Mouse (Mus musculus): ENCODE data around the gene Ptpru. TPM values are rescaled to one million over a fixed set of nuclear protein-coding genes. Genes with fewer than 3 reads are reported as not detected.

Ptpru gene
- polyA plus RNA-seq, 1 experiment from 2014 or later, result 2.6 TPM

- no peak overlapping the region for H3K4me2 ChIP-seq (ENCODE audit: low read depth, low read length)
- no peaks in the 10 kb centered on the region for H3K9me3 ChIP-seq (ENCODE audit: low read length)
- WGBS (ENCODE audit: insufficient replicate concordance), result 86% methylated on average over 7 of the region's 7 CpGs
Observed at GRCm38 (mm10) chr4:131763911-131764310, 74.2 kb downstream of the Ptpru start.

GRCm38 (mm10) chr4:131763479-131763878 lies 74.6 kb downstream of the Ptpru start:
- Histone ChIP-seq H3K9me3 (ENCODE audit: low read length) (no peaks in the 10 kb centered on the region), H3K4me2 (ENCODE audit: low read depth, low read length) (no peak overlapping the region), H3K36me3 (replicated peaks; ENCODE audit: insufficient read depth, low read length) (no peaks in the 10 kb centered on the region), H3K27ac (ENCODE audit: low read depth) (no peak overlapping the region), H3K4me3 (ENCODE audit: low read depth, low read length) (no peak overlapping the region), H3K9ac (replicated peaks) (no peak overlapping the region), H3K4me1 (ENCODE audit: insufficient read depth) (no peaks in the 10 kb centered on the region), H3K27me3 (ENCODE audit: insufficient read depth, low read length) (no peaks in the 10 kb centered on the region)
- ATAC-seq, result no peak
- 51% methylated on average over 3 of the region's 3 CpGs for WGBS (ENCODE audit: insufficient replicate concordance)
- DNase-seq, result no peak
- TF ChIP-seq CTCF (IDR thresholded peaks at IDR 0.05; ENCODE audit: low read depth) (peak; percentile 49), EP300 (IDR thresholded peaks at IDR 0.05; ENCODE audit: low read depth) (no peak)

More at GRCm38 (mm10) chr4:131763911-131764310, 74.2 kb downstream of the Ptpru start:
- DNase-seq (no peak), ATAC-seq (no peak)
- H3K9ac ChIP-seq (replicated peaks), result no peak overlapping the region
- TF ChIP-seq CTCF (IDR thresholded peaks at IDR 0.05; ENCODE audit: low read depth) (no peak), EP300 (IDR thresholded peaks at IDR 0.05; ENCODE audit: low read depth) (no peak)
- no peaks in the 10 kb centered on the region for H3K27me3 ChIP-seq (ENCODE audit: insufficient read depth, low read length)
- no peaks in the 10 kb centered on the region for H3K36me3 ChIP-seq (replicated peaks; ENCODE audit: insufficient read depth, low read length)
- no peaks in the 10 kb centered on the region for H3K4me1 ChIP-seq (ENCODE audit: insufficient read depth)
- H3K27ac ChIP-seq (ENCODE audit: low read depth), result no peak overlapping the region
- no peak overlapping the region for H3K4me3 ChIP-seq (ENCODE audit: low read depth, low read length)

- Histone ChIP-seq H3K36me3 (replicated peaks; ENCODE audit: insufficient read depth, low read length) (no peaks in the 10 kb centered on the region), H3K9me3 (ENCODE audit: low read length) (no peaks in the 10 kb centered on the region), H3K4me2 (ENCODE audit: low read depth, low read length) (no peak overlapping the region), H3K4me1 (ENCODE audit: insufficient read depth) (no peaks in the 10 kb centered on the region), H3K9ac (replicated peaks) (no peak overlapping the region), H3K27me3 (ENCODE audit: insufficient read depth, low read length) (no peaks in the 10 kb centered on the region), H3K4me3 (ENCODE audit: low read depth, low read length) (no peak overlapping the region), H3K27ac (ENCODE audit: low read depth) (no peak overlapping the region)
- 69% methylated on average over 8 of the region's 8 CpGs for WGBS (ENCODE audit: insufficient replicate concordance)
- ATAC-seq (no peak), DNase-seq (no peak)
- no peak for TF ChIP-seq CTCF (IDR thresholded peaks at IDR 0.05; ENCODE audit: low read depth)
Observed at GRCm38 (mm10) chr4:131762211-131762784, 75.8 kb downstream of the Ptpru start.

GRCm38 (mm10) chr4:131752204-131752837 lies 85.8 kb downstream of the Ptpru start:
- ATAC-seq (no peak), DNase-seq (no peak)
- no peak overlapping the region for H3K4me2 ChIP-seq (ENCODE audit: low read depth, low read length)
- TF ChIP-seq CTCF (IDR thresholded peaks at IDR 0.05; ENCODE audit: low read depth) (no peak), EP300 (IDR thresholded peaks at IDR 0.05; ENCODE audit: low read depth) (no peak)
- H3K4me1 ChIP-seq (ENCODE audit: insufficient read depth), result no peaks in the 10 kb centered on the region
- H3K9ac ChIP-seq (replicated peaks), result no peak overlapping the region
- H3K4me3 ChIP-seq (ENCODE audit: low read depth, low read length), result no peak overlapping the region
- no peak overlapping the region for H3K27ac ChIP-seq (ENCODE audit: low read depth)
- H3K27me3 ChIP-seq (ENCODE audit: insufficient read depth, low read length), result no peaks in the 10 kb centered on the region
- 50% methylated on average over 10 of the region's 10 CpGs for WGBS (ENCODE audit: insufficient replicate concordance)
- H3K36me3 ChIP-seq (replicated peaks; ENCODE audit: insufficient read depth, low read length), result no peaks in the 10 kb centered on the region
- no peaks in the 10 kb centered on the region for H3K9me3 ChIP-seq (ENCODE audit: low read length)

- H3K36me3 ChIP-seq (replicated peaks; ENCODE audit: insufficient read depth, low read length), result no peaks in the 10 kb centered on the region
- no peak overlapping the region for H3K4me2 ChIP-seq (ENCODE audit: low read depth, low read length)
- TF ChIP-seq CTCF (IDR thresholded peaks at IDR 0.05; ENCODE audit: low read depth) (no peak), EP300 (IDR thresholded peaks at IDR 0.05; ENCODE audit: low read depth) (no peak)
- DNase-seq, result no peak
- H3K9me3 ChIP-seq (ENCODE audit: low read length), result no peaks in the 10 kb centered on the region
- no peak for ATAC-seq
- H3K4me1 ChIP-seq (ENCODE audit: insufficient read depth), result no peaks in the 10 kb centered on the region
- no peak overlapping the region for H3K9ac ChIP-seq (replicated peaks)
- no peak overlapping the region for H3K4me3 ChIP-seq (ENCODE audit: low read depth, low read length)
- H3K27me3 ChIP-seq (ENCODE audit: insufficient read depth, low read length), result no peaks in the 10 kb centered on the region
- 68% methylated on average over 7 of the region's 7 CpGs for WGBS (ENCODE audit: insufficient replicate concordance)
- no peak overlapping the region for H3K27ac ChIP-seq (ENCODE audit: low read depth)
Observed at GRCm38 (mm10) chr4:131751561-131751960, 86.5 kb downstream of the Ptpru start.

- H3K27ac ChIP-seq (ENCODE audit: low read depth), result no peak overlapping the region
- H3K9me3 ChIP-seq (ENCODE audit: low read length), result no peaks in the 10 kb centered on the region
- no peak overlapping the region for H3K4me2 ChIP-seq (ENCODE audit: low read depth, low read length)
- H3K4me3 ChIP-seq (ENCODE audit: low read depth, low read length), result no peak overlapping the region
- no peaks in the 10 kb centered on the region for H3K36me3 ChIP-seq (replicated peaks; ENCODE audit: insufficient read depth, low read length)
- H3K9ac ChIP-seq (replicated peaks), result no peak overlapping the region
- TF ChIP-seq CTCF (IDR thresholded peaks at IDR 0.05; ENCODE audit: low read depth) (no peak), EP300 (IDR thresholded peaks at IDR 0.05; ENCODE audit: low read depth) (no peak)
- no peaks in the 10 kb centered on the region for H3K4me1 ChIP-seq (ENCODE audit: insufficient read depth)
- no peaks in the 10 kb centered on the region for H3K27me3 ChIP-seq (ENCODE audit: insufficient read depth, low read length)
- 80% methylated on average over 6 of the region's 6 CpGs for WGBS (ENCODE audit: insufficient replicate concordance)
- DNase-seq (no peak), ATAC-seq (no peak)
Observed at GRCm38 (mm10) chr4:131749802-131750201, 88.3 kb downstream of the Ptpru start.
